Mouse (Mus musculus): Measurements from ENCODE around the gene Gng8.
A peak's percentile ranks its signal among the peaks of the same experiment; 100 is the strongest.

The Gng8 gene

GRCm38 (mm10) chr7:16891641-16892351 lies at the start of gene Gng8:
Gng8 (plus strand) TSS chr7:16891786.
- DNase-seq, result peak; percentile 55 to 67

GRCm38 (mm10) chr7:16842645-16843063 lies 48.9 kb upstream of the Gng8 start, which contains the start of gene Prkd2:
Prkd2 (plus strand) TSS chr7:16842902.
- peak; percentile 92 to 94 for DNase-seq

DNA sequence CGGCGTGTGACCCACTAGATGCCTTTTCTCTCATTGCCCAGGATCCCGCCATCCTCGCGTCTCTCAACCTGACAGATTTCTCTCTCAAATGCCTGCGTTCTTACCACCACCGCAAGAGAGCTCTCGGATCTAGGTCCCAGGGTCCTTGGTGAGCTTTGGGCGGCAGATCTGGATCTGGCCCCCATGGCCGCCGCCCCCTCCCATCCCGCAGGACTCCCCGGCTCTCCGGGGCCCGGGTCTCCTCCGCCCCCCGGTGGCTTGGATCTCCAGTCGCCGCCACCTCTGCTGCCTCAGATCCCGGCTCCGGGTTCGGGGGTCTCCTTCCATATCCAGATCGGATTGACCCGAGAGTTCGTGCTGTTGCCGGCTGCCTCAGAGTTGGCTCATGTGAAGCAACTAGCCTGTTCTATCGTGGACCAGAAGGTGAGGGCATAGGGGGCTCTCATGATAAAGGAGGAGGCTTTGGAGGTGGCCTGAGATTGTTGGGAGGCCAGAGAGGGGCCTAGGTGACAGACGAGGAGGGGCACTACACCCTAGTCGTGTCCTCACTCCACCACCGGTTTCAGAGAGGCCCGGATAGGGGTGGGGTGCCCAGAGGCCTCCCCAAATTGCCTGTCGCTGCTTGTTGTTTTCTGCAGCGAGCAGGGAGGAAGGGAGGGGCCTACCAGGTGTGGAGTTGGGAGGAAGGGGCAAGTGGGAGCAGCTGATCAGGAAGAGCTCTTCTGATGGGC lies 48.0 kb upstream of the Gng8 start:
- DNase-seq, result peak; percentile 77 to 87

DNA sequence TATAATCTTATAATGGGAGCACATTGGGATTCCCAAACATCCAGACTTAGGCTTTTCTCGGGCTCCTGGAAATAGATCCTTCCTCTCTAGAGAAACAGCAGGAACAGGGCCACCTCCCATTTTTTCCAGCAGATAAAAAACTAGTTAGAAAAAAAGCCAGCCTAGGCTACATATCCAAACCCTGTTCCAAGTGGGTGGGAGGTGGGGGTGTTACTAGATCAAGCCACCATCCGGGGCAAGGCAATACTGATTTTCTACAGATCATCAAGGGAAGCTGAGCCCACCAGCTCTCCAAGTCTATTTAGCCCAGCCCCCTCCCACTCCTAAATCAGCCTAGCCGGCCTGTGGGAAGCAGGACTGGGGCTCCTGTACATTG lies 46.9 kb upstream of the Gng8 start:
- DNase-seq, result no peak

GRCm38 (mm10) chr7:16845072-16845819 lies 46.3 kb upstream of the Gng8 start:
- peak; percentile 78 to 86 for DNase-seq

- no peak for DNase-seq
Observed at GRCm38 (mm10) chr7:16845820-16846167, 45.8 kb upstream of the Gng8 start.

GRCm38 (mm10) chr7:16846775-16847174 lies 44.8 kb upstream of the Gng8 start:
- DNase-seq, result no peak

- DNase-seq, result no peak
Observed at GRCm38 (mm10) chr7:16847507-16847906, 44.1 kb upstream of the Gng8 start.

DNA sequence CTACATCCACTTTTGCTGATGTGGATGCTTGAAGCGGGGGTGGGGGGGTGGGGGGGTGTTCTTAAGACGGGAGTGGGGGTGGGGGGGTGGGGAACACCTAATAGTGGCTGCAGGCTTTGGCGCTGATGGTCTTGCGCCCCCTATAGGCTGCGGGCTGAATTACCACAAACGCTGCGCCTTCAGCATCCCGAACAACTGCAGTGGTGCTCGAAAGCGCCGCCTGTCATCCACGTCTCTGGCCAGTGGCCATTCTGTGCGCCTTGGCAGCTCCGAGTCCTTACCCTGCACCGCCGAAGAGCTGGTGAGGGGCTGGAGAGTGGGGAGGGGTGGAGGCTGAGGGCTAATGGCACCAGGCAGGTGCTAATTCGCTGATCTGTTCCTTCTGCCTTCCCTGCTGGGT lies 43.0 kb upstream of the Gng8 start:
- DNase-seq, result peak in 1 of 2 experiments; percentile 32

DNA sequence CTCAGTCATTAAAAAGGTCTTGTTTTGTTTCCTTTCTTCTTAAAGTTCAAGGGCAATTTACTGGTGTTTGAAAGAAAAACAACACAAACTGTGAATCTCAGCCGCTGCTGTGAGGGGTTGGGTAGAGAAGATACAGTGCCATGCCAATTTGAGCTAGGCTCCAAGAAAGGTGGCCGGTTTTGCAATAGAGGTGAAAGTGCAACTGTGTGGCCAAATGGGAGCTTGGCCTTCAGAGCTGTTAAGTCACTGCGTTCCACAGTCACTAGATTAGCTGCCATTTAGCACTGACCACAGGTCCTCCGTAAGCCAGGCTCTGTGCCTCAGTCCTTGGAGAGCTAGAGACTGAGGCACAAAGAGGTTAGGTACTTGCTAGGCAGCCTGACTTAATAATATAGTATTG lies 40.0 kb upstream of the Gng8 start:
- DNase-seq, result no peak

DNA sequence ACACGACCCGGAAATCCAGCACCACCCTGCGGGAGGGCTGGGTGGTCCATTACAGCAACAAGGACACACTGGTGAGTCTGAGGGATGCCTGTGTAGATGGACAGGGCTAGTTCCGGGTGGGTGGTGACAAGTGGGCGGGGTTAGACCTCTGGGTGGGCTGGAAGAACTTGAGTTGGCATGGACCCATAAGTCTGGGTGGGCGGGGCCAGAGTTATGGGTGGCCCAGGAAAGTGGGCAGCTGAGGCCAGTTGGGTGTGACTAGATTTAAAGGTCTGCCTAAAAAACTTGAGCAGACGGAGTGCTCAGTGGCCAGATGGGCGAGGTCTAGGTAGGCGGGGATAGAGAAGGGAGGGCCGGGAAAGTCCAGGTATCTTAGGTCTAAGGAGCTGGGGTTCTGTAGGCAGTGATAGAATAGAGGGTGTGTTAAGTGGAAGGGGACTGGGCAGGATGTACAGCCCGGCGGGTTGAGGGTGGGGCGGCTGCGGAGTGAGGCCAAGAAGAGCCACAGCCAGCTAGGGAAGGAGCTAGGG lies 38.2 kb upstream of the Gng8 start:
- no peak for DNase-seq

- peak in 1 of 2 experiments; percentile 39 for DNase-seq
Observed at GRCm38 (mm10) chr7:16858336-16858735, 33.2 kb upstream of the Gng8 start.

DNA sequence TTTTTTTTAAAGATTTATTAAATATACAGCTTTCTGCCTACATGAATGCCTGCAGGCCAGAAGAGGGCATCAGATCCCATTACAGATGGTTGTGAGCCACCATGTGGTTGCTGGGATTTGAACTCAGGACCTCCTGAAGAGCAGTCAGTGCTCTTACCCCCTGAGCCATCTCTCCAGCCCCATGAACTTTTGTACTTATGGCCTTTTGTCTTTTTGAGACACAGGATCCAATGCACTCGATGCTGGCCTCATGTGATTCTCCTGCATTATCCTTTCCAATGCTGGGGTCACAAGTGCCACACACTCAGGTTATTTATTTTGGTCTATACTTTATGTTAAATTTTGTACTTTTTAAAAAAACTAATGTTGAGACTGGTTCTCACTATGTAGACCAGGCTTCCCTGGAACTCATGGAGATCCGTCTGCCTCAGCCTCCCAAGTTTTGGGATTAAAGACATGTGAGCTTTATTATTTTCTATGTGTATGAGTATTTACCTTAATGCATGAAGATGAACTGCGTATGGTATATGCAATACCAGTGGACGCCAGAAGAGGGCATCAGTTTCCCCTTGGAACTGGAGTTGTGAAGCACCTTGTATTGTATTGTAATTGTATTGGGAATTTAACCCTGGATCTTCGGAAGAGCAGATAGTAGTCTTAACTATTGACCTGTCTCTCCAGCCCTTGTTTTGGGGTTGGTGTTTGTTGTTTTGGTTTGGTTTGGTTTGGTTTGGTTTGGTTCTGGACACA lies 31.5 kb upstream of the Gng8 start:
- no peak for DNase-seq

DNA sequence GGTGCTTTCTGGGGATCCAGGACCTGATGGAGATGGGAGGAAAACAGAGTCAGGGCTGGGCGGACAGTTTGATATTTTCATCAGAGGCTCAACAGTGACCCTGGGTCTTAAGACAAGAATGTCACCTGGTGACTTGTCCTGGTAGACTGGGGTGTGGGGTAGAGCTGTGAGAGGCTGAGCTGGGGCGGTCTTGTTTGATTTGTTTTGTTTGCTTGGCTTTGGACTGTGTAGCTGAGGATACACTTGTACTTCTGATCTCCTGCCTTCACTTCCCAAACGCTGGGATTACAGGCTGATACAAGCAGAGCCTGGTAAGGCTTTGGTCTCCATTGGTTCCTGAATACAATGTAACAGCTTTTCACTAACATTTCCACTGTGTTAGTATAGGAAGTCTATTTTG lies 24.1 kb upstream of the Gng8 start:
- DNase-seq, result no peak

GRCm38 (mm10) chr7:16869497-16869896 lies 22.1 kb upstream of the Gng8 start:
- no peak for DNase-seq

DNA sequence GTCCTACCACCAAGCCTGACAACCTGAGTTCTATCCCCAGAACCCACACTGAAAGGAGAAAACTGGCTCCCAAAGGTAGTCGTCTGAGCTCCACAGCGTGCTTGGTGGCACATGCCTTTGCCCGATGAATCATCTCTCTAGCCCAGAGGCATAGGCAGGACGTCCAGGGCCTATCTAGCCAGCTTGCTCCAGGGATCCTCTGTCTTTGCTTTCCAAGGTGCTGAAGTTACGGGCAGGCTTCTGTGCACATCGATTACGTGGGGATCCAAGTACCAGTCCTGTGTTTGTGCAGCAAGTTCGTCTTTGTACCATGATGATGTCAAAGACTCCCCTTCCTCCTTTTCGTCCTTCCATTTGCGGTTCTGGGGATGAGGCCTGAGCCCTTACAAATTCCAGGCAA lies 20.0 kb upstream of the Gng8 start:
- DNase-seq, result no peak

DNA sequence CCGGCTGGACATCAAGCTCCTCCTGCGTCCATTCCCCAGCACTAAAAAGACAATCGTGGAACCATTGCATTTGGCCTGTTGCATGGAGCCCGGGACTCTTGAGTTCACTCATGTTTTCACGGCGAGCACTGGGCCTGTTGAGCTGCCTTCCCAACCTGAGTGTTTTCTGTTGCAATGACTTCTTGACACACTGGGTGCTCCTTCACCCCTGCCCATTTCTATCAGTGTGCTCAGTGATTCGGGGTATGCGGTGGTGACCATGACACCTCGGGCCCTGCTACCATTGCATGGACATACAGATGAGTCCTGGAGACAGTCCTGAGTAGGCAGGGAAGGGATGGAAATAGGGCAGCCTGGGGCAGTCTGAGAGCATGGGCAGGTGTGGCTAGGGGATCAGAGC lies 19.1 kb upstream of the Gng8 start:
- no peak for DNase-seq

DNA sequence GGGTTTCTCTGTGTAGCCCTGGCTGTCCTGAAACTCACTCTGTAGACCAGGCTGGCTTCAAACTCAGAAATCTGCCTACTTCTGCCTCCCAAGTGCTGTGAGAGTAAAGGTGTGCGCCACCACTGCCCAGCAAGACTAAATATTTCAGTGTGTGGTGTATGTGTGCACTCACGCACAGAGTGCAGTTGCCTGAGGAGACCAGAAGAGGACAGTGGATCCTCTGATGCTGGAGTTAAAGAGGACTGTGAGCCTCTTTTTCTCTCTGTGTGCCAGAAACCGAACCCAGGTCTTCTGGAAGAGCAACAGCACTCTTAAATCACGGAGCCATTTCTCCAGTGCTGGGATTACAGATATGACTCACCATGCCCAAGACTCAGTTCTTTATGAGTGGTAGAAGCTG lies 18.2 kb upstream of the Gng8 start:
- DNase-seq, result no peak

DNA sequence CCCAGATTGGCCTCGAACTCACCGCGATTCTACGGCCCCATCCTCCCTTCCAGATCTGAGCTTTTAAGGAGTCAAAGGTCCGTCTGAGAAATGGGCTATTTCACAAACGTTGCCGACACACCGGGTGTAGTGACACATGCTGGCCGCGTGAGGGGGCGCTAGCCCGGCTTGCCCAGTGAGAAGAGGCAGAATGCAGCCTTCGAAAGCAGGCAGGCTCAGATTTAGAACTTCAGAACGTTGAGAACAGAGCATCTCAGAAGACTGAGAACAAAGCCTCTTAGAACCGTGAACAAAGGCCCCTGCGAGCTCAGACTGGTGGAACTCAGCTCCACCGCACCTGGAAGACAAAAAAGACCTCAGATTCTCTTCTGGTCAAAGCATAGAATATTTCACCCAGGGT lies 17.4 kb upstream of the Gng8 start:
- DNase-seq, result peak; percentile 62 to 65

DNA sequence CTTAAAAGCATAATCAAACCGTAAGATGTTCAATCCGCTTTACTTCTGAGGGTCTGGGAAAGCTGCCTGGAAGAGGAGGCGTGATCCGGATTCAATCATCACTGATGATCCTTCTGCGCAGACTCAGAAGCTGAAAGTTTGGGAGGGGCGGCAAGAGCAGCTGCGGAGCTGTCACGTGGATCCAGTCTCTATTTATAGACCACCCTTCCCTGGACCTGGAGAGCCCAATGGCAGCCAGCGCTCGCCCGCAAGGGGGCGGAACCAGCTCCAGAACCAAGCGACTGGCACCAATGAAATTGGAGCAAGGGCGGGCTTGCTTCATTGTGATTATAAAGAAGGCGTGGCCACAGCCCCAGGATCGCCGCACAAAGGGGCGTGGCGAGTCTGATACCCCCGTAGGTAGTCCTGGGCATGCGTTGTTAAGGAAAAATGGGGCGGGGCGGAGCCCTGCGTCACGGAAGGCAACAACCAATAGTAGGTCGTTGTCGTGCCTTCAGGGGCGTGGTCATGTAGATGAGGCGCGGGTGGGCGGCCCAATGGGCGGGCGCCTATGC lies 16.8 kb upstream of the Gng8 start:
- peak; percentile 98 to 99 for DNase-seq

DNA sequence AGATGAGACGGTGACA lies 16.5 kb upstream of the Gng8 start, which contains the start of gene Dact3:
Dact3 (plus strand) TSS at position 8 of the 16 bp plus-strand sequence.
- DNase-seq, result no peak

DNA sequence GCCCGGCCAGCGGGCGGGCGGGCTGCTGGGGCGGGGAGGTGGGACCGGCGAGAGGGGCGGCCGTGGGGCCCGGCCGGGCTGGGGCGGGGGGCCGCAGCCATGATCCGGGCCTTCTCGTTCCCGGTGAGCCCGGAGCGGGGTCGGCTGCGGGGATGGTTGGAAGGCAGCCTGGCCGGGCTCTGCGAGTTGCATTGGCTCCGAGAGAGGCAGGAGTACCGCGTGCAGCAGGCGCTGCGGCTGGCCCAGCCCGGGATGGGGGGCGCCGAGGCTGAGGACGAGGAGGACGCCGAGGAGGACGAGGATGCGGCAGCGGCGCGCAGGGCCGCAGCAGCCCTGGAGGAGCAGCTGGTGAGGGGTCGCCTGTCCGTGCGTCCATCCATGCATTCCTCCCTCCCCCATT lies 16.3 kb upstream of the Gng8 start:
- DNase-seq, result no peak

DNA sequence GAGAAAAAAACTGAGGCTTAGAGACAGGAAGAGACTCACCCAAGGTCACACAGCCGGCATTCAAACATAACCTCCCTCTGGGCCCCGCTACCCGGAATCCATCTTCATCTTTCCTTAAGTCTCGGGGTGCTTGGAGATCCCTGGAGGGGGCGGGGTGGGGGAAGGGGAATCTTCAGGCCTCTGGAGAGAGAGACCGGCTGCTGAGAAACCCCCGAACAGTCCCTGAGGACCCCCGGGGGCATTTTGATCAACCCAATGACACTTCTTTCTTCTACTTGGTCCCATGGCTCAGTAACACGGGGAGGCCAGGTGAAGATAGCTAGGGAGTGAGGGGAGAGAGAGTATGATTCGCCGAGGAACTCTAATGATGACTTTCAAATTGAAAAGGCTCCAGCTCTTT lies 15.6 kb upstream of the Gng8 start:
- DNase-seq, result no peak
